19 mouse cellular contexts compared by ENCODE assay signal in the genomic region with DNA sequence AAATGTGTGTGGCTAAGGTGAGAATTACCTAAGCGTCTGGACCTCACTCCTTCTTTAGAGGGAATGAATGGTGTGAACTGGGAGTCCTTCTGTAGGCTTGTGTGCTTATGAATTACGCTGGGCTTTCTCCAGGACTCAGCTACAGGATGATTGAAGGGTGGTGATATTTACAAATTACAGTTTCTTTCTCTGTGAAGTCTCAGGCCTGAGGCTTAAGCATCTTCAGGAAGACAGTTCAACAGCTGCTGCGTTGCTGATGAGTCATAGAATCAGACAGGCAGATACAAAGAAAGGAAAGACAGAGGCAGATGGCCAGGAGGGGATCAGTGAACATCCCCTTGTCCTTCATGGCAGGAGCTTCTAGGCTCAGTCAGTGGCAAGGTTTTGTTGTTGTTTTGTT.
DNase-seq lines count a peak whose midpoint lies in the region; ATAC-seq and TF ChIP-seq lines count a peak whose summit lies in the region.
"Had no signal": no experiment of that assay in that cellular context is flagged by ENCODE, and none has a peak within 500 bp of the region (broad histone marks: within the 10 kb centered on the region; RNA-seq: fewer than 3 reads in every experiment).

No protein-coding gene starts in this region.

- 68% methylated on average over 3 of the region's 3 CpGs for WGBS in forebrain, embryonic 13.5 days
- 72% methylated on average over 3 of the region's 3 CpGs for WGBS in forebrain, embryonic 11.5 days
- WGBS in midbrain, postnatal 0 days: 68% methylated on average over 3 of the region's 3 CpGs
- 63% methylated on average over 3 of the region's 3 CpGs for WGBS in midbrain, embryonic 16.5 days
- WGBS in forebrain, embryonic 15.5 days: 42% methylated on average over 3 of the region's 3 CpGs

- H3K4me1 ChIP-seq in forebrain, embryonic 13.5 days: peaks cover 1% of the 10 kb centered on the region; the same call in 1 of the 2 replicates
- H3K4me1 ChIP-seq in forebrain, embryonic 11.5 days (replicated peaks; ENCODE audit: control insufficient read depth, insufficient read depth, low read length): no peaks in the 10 kb centered on the region
- no peaks in the 10 kb centered on the region for H3K4me1 ChIP-seq in midbrain, postnatal 0 days (ENCODE audit: insufficient read depth, low read length)
- H3K4me1 ChIP-seq in midbrain, embryonic 16.5 days (ENCODE audit: control insufficient read depth, insufficient read depth, low read length): no peaks in the 10 kb centered on the region
- 0 out of 2 replicates have a peak, but pooled peaks cover 4% of the 10 kb centered on the region for H3K4me1 ChIP-seq in forebrain, embryonic 15.5 days
- H3K4me1 ChIP-seq: liver, embryonic 12.5 days had no signal

- H3K27me3 ChIP-seq in forebrain, embryonic 13.5 days: no peaks in the 10 kb centered on the region
- no peaks in the 10 kb centered on the region for H3K27me3 ChIP-seq in forebrain, embryonic 11.5 days (ENCODE audit: control insufficient read depth, insufficient read depth, low read length)
- H3K27me3 ChIP-seq in midbrain, postnatal 0 days (ENCODE audit: insufficient read depth, low read length): no peaks in the 10 kb centered on the region
- no peaks in the 10 kb centered on the region for H3K27me3 ChIP-seq in midbrain, embryonic 16.5 days (ENCODE audit: control insufficient read depth, insufficient read depth, low read depth, low read length)
- H3K27me3 ChIP-seq in forebrain, embryonic 15.5 days: no peaks in the 10 kb centered on the region
- H3K27me3 ChIP-seq: liver, embryonic 12.5 days; lung, embryonic 15.5 days had no signal

- no peak overlapping the region for H3K9ac ChIP-seq in forebrain, embryonic 13.5 days
- H3K9ac ChIP-seq in forebrain, embryonic 11.5 days (ENCODE audit: low read length): no peak overlapping the region
- no peak overlapping the region for H3K9ac ChIP-seq in midbrain, postnatal 0 days (replicated peaks; ENCODE audit: low read length, poor library complexity, severe bottlenecking)
- no peak overlapping the region for H3K9ac ChIP-seq in midbrain, embryonic 16.5 days (ENCODE audit: low read depth, low read length)
- no peak overlapping the region for H3K9ac ChIP-seq in forebrain, embryonic 15.5 days (replicated peaks)
- H3K9ac ChIP-seq: liver, embryonic 12.5 days; lung, embryonic 15.5 days had no signal

- TF ChIP-seq CTCF in midbrain, postnatal 0 days (IDR thresholded peaks at IDR 0.05): no peak

- H3K27ac ChIP-seq in forebrain, embryonic 13.5 days: no peak overlapping the region; the same call in 1 of the 2 replicates
- no peak overlapping the region for H3K27ac ChIP-seq in forebrain, embryonic 11.5 days (ENCODE audit: low read depth, low read length)
- H3K27ac ChIP-seq in midbrain, postnatal 0 days (ENCODE audit: low read depth, low read length): no peak overlapping the region
- no peak overlapping the region for H3K27ac ChIP-seq in midbrain, embryonic 16.5 days (ENCODE audit: low read length)
- peak overlapping the region; percentile 48; the same call in 1 of the 2 replicates for H3K27ac ChIP-seq in forebrain, embryonic 15.5 days (replicated peaks)
- H3K27ac ChIP-seq: limb, embryonic 10.5 days; liver, embryonic 12.5 days; lung, embryonic 15.5 days had no signal

- H3K9me3 ChIP-seq in forebrain, embryonic 13.5 days (replicated peaks): no peaks in the 10 kb centered on the region
- H3K9me3 ChIP-seq in forebrain, embryonic 11.5 days (ENCODE audit: control insufficient read depth, low read length): no peaks in the 10 kb centered on the region
- no peaks in the 10 kb centered on the region for H3K9me3 ChIP-seq in midbrain, postnatal 0 days (ENCODE audit: low read length)
- no peaks in the 10 kb centered on the region for H3K9me3 ChIP-seq in midbrain, embryonic 16.5 days (replicated peaks; ENCODE audit: control insufficient read depth, low read length, poor library complexity, severe bottlenecking)
- H3K9me3 ChIP-seq in forebrain, embryonic 15.5 days: no peaks in the 10 kb centered on the region
- H3K9me3 ChIP-seq: limb, embryonic 10.5 days; liver, embryonic 12.5 days; lung, embryonic 15.5 days had no signal

- ATAC-seq in forebrain, embryonic 13.5 days: peak; percentile 80
- no peak for ATAC-seq in forebrain, embryonic 11.5 days (replicated peaks; ENCODE audit: low FRiP score)
- no peak; the same call in 1 of the 2 replicates for ATAC-seq in midbrain, postnatal 0 days (ENCODE audit: low FRiP score)
- ATAC-seq in midbrain, embryonic 16.5 days: no peak
- 0 out of 2 replicates have a peak, but pooled peaks have one; percentile 48 for ATAC-seq in forebrain, embryonic 15.5 days (replicated peaks)
- ATAC-seq: CD4-positive, CD25-positive, alpha-beta regulatory T cell, adult 4 months; intestine, postnatal 0 days; liver, embryonic 12.5 days had no signal

- H3K36me3 ChIP-seq in forebrain, embryonic 13.5 days (ENCODE audit: poor library complexity, severe bottlenecking): no peaks in the 10 kb centered on the region
- H3K36me3 ChIP-seq in forebrain, embryonic 11.5 days (ENCODE audit: control insufficient read depth, insufficient read depth, low read length): no peaks in the 10 kb centered on the region
- H3K36me3 ChIP-seq in midbrain, postnatal 0 days (ENCODE audit: insufficient read depth, low read length): no peaks in the 10 kb centered on the region
- H3K36me3 ChIP-seq in midbrain, embryonic 16.5 days (ENCODE audit: control insufficient read depth, insufficient read depth, low read length): no peaks in the 10 kb centered on the region
- H3K36me3 ChIP-seq in forebrain, embryonic 15.5 days: no peaks in the 10 kb centered on the region
- H3K36me3 ChIP-seq: limb, embryonic 10.5 days; liver, embryonic 12.5 days; lung, embryonic 15.5 days had no signal

- no peak overlapping the region for H3K4me3 ChIP-seq in forebrain, embryonic 13.5 days
- no peak overlapping the region for H3K4me3 ChIP-seq in forebrain, embryonic 11.5 days (ENCODE audit: low read depth, low read length)
- no peak overlapping the region for H3K4me3 ChIP-seq in midbrain, postnatal 0 days (ENCODE audit: low read depth, low read length)
- no peak overlapping the region for H3K4me3 ChIP-seq in midbrain, embryonic 16.5 days (ENCODE audit: low read depth, low read length)
- no peak overlapping the region for H3K4me3 ChIP-seq in forebrain, embryonic 15.5 days
- H3K4me3 ChIP-seq: limb, embryonic 10.5 days; liver, embryonic 12.5 days; lung, embryonic 15.5 days had no signal

- H3K4me2 ChIP-seq in forebrain, embryonic 13.5 days: no peak overlapping the region
- H3K4me2 ChIP-seq in forebrain, embryonic 11.5 days (ENCODE audit: low read depth, low read length, severe bottlenecking): no peak overlapping the region
- no peak overlapping the region for H3K4me2 ChIP-seq in midbrain, postnatal 0 days (ENCODE audit: low read depth, low read length, poor library complexity, severe bottlenecking)
- H3K4me2 ChIP-seq in midbrain, embryonic 16.5 days (ENCODE audit: low read length): no peak overlapping the region
- H3K4me2 ChIP-seq in forebrain, embryonic 15.5 days (replicated peaks): no peak overlapping the region
- H3K4me2 ChIP-seq: heart, embryonic 11.5 days; liver, embryonic 12.5 days; lung, embryonic 15.5 days had no signal

- DNase-seq in forebrain, embryonic 11.5 days (ENCODE audit: low spot score): no peak
- DNase-seq in midbrain, postnatal 0 days (ENCODE audit: low spot score): peak; percentile 72
- DNase-seq in retina, postnatal 7 days (ENCODE audit: low read depth, low spot score): peak; percentile 9
- no peak for DNase-seq in B cell, adult 2 months
- DNase-seq: adrenal gland, adult 8-10 months; cerebellum, adult 9-11 months; gastrocnemius, postnatal 14 days; heart, postnatal 36 days; kidney, postnatal 14 days; thymus, adult 18-20 months had no signal

Comparison
In these comparisons a context has a peak if more than half of its experiments do, and no peak if none do; other contexts are left out.
1. ATAC-seq: peak in forebrain, embryonic 13.5 days (single experiment) and forebrain, embryonic 15.5 days (single experiment); none in forebrain, embryonic 11.5 days (single experiment), midbrain, postnatal 0 days (single experiment) and midbrain, embryonic 16.5 days (single experiment).
2. DNase-seq: peak in midbrain, postnatal 0 days (single experiment) and retina, postnatal 7 days (single experiment); none in forebrain, embryonic 11.5 days (single experiment) and B cell, adult 2 months (0 of 2).